Mouse (Mus musculus): ENCODE measurements around the gene Ddx4.
A peak's percentile ranks its signal among the peaks of the same experiment; 100 is the strongest.
"Not testable (repeated sequence)": the region's sequence is repeated elsewhere in the genome, so short reads cannot be mapped to it uniquely, and the experiment has no call there.

Ddx4 gene

DNA sequence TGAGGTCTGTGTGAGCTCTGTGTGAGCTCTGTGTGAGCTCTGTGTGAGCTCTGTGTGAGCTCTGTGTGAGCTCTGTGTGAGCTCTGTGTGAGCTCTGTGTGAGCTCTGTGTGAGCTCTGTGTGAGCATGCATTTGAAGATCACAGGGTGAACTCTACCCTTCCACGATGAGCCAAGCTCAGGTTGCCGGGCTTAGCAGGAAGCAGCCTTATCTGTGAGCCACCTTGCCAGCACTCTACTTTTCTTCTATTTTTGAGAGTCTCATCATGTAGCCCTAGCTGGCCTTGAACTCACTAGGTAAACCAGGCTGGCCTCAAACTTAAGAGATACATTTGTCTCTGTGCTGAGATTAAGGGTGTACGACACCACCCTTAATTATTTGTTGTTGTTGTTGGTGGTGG, 15.8 kb downstream of the Ddx4 start:
- no peak for DNase-seq (ENCODE audit: low spot score)

DNA sequence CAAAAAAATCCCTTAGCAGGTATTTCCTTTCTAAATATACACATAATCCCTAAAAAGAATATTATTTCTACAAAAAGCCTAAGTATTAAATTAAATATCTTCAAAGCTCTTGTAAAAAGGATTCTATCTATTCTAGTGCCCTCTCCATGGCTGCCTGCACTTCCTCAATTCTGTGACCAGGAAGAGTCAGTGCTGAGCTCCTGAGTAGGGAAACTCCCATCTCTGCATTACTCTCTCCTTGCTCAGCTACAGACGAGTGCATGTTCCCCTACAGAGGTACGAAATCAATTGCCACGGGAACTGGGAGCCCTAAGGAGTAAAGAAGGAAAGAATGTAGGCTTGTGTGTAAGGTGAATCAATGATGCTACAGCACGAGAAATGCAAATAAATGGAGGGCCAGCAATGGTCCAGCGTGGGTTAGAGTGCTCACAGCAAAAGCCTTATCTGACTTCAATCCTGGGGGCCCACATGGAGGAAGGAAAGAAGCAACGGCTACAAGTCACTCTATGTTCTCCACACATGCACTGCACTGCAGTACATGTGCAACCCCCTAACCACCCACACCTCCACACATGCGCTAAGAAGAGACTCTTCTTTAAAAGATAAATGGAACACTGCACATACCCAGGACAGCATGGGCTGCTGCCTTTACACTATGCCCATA, 17.0 kb downstream of the Ddx4 start:
- DNase-seq (ENCODE audit: low spot score): no peak

DNA sequence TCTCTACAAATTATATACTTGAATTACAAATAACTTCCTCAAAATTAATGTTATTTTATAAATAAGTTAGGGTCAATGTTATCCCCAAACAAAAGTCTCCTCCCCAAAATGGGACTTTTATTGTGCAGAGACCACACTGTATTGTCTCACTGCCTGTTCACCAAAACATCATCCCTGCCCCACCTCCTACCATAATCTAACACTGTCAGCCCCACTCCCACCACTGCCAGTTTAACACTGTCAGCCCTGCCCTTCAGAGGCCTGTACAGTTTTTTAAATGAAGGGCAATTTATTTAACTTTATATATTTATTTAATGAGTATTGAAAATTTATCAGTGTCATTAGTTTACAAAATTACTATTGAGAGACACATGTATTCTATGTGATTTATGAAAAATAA, 26.7 kb downstream of the Ddx4 start:
- DNase-seq (ENCODE audit: low spot score): no peak

DNA sequence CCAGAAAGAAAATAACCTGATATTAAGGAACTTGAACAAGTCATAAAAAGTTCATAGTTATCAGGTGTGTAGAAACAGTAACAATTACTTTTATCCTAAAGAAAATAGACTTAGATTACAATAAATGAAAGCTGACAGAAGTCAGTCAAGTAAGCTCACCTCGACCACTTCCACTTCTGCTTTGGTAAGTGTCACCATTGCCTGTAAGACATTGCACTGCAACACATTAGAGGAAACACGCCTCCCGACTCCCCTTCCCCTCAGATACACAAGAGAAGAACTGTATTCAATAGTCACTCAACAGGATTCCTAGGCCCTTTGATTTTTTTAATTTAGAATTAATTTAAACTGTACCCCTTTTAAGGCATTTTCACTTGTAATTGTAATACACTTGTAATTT, 27.7 kb downstream of the Ddx4 start:
- no peak for DNase-seq (ENCODE audit: low spot score)

DNA sequence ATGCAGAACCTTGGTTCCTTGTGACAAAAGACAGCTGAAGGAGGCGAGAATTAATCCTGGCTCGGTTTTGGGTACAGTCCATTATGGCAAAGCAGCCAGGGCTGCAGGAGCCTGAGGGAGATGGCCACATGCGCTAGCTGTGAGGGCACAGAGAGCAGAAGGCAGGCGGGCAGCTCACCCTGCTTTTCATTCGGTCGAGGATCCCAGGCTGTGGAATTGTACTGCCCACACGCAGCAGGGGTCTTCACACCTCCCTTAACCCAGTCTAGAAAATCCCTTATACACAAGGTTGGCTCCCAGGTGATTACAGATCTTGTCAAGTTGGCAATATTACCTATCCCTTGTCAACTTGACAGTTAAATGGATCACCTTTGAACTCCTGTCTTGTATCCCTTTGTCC, 28.6 kb downstream of the Ddx4 start:
- no peak for DNase-seq (ENCODE audit: low spot score)

DNA sequence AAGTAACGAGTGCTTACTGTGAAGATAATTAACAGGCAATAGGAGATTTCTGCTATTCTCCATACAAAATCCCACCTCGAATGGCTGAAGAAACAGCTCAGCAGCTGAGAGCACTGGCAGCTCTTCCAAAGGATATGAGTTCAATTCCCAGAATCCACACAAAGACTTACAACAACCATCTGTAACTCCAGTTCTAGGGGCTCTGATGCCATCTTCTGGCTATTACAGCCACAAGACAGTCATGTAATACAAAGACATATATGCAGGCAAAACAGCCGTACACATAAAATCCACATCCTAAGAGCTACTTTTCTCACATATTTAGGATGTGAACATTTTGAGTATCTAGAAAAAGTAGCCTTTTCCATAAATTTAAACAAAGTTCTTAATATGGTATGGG, 30.7 kb downstream of the Ddx4 start:
- peak; percentile 31 for DNase-seq (ENCODE audit: low spot score)

DNA sequence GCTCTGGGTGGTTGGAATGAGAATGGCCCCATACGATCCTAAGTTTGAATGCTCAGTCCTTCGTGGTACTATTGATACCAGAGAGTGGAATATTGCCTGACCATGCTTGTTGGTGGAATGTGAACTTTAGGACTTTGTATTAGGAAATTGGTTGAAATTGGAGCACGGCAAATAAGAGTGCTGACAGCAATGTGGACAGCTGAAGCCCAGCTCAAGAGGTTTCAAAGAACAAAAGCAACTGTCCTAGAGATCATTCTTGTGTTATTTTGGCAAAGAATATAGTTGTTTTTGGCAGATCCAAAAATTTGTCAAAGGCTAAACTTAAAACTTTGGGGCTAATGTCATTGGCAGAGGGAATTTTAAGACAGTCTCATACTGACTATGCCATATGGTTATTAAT, 43.7 kb downstream of the Ddx4 start:
- DNase-seq (ENCODE audit: low spot score): peak; percentile 67

DNA sequence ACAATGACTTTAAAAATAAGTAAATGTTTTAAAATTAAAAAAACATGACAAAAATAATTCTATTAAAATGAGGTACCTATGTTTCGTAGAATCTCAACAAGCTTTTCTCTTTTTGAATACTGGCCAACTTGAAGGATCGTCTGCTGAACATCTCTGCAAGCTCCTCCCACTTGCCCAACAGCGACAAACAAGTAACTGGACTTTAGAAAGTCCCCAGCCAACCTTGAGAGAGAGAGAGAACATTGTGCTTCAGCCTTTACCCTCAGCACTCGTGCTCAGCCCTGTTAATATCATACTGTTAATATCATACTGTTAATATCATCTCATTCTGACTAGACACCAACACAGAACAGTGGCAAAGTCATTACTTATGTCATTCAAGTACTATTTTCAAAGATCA, 47.9 kb downstream of the Ddx4 start:
- no peak for DNase-seq (ENCODE audit: low spot score)

DNA sequence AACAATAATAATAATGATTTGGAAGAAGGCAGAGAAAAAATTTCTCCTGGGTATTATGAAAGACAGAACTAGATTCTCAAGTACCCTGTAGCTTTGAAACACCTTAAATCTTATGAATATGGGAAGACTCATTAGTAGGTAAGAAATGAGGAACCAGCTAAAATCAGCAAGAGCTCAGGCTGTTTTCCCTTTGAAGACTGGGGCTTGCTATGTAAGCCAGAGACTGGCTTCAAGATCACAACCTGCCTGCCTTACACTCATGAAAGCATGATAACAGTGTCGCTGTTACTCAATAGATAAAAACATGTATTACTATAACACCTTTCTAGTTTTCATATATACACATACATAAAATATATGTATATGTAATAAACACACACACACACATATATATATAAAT, 48.4 kb downstream of the Ddx4 start:
- DNase-seq (ENCODE audit: low spot score): no peak

DNA sequence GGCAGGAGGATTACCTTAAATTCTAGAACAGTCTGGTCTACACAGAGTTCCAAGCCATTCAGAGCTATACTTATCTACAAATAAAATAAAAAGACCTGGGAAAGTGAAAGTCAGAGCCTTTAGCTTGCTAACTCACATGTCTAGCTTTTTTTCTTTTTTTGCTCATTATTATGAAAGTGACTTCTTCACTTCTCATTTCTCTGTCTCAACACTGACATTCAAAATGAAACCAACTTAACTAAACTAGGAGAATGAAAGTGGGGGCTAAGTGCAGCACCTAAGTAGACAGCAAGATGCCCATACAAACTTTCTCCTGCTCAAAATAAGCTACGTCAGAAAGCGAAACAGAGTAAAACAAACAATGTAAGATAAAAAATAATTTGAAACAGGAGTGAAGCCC, 49.7 kb downstream of the Ddx4 start:
- no peak for DNase-seq (ENCODE audit: low spot score)

DNA sequence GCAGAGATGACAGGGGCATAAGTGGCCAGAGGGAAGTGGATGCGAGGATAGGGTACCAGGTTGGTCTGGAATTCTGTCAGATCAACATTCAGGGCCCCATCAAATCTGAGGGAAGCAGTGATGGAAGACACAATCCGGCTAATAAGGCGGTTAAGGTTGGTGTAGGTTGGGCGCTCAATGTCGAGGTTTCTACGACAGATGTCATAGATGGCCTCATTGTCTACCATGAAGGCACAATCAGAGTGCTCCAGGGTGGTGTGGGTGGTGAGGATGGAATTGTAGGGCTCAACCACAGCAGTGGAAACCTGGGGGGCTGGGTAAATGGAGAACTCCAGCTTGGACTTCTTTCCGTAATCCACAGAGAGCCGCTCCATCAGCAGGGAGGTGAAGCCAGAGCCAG, 58.0 kb downstream of the Ddx4 start, which contains the start of gene Il31ra:
TSS of gene Il31ra (minus strand) at position 101 of the 400 bp plus-strand sequence.
- DNase-seq (ENCODE audit: low spot score): not testable (repeated sequence)

DNA sequence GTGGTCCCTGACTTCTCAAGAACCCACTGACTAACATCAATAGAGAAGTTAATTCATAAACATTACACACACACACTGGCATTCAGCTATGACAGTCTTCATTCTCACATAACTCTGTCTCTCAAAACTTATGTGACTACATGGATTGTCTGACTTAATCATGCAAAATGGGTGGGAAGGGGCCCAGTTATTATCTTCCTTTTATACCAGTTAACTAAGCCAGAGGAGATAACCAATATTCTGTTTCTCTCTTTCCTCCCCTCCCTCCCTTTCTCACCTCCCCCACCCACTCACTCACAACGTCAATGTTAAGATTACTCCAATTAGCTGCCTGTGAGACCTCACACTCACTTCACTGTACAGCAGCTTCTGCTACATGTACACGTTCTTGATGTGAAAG, 62.0 kb downstream of the Ddx4 start:
- DNase-seq (ENCODE audit: low spot score): no peak

DNA sequence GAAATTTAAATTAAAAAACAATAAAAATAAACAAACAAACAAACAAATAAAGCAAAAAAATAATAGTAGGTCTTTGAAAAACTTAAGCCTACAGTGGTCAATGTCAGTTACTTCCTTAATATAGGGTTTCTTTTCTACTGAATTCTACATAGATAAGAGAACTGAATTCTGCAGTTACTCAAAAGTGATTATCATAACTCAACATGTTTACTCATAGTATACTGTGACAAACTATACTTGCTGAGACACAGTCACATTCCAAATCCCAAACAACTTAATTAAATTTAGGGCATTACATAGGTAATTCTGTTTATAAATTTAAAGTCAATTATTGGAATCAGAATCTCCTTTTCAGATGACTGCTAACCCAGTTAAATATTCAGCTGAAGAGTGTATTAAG, 62.6 kb downstream of the Ddx4 start:
- no peak for DNase-seq (ENCODE audit: low spot score)

DNA sequence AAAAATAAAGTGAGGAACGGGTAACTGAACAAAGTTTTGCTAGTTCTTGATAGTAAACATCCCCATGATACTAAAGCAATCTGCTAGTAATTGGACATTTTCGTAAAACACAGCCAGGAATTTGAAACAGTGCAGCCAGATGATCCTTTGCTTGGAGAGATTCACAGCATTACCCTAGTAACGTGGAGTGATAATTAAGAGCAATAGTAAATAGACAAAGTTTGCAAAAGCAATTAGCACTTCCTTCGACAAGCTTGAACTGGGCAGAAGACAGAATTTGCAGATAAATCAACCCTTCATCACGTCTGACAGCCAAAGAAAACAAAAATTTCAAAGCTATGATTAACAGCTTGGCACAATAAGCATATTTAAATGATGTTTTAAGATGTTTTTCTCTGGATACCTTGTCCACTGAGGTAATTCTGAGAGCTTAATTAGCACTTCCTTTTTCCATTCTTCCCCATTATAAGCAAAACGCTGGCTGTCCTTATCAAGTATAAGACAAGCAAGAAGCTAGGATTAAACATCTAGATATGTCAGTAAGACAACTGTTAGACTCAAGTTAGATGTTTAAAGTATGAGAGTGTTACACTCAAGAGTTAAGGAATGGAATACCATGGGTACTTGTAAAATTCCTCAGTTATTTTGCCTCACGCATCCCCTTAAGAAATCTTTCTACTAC, 67.6 kb downstream of the Ddx4 start:
- DNase-seq (ENCODE audit: low spot score): no peak

DNA sequence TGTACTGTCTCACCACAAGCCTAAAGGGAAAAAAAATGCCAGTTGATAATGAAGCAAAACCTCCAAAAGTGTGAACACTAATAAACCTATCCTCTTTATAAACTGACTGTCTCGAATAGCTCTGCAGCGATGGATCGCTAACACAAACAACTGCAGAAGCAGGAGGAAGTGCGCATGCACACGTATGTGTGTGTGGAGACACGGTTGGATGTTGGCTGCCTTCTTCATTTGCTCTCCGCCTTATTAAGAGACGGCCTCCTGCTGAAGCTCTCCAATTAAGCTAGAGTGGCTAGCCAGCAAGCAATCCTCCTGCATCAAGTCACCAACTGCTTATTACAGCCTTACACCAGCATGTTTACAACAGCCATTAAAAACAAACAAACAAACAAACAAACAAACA, 70.0 kb downstream of the Ddx4 start:
- DNase-seq (ENCODE audit: low spot score): no peak

DNA sequence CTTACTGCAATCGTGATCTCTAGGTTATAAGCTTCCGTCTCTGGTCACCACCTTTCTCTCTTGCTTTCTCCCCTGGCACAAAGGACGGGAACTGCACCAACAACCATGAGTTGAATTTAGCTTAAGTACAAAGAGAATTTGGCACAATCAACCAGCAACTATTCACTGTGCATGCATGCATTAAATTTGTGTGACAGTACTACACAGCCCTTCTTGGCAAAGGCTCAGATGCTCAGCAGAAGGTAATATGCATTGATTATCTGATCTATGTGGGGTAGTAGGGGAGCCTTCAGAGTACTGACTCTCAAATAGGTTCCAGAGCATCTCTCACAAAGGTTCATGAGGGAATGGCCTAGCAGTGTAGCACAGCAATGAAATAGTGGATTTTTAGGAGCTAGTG, 70.5 kb downstream of the Ddx4 start:
- no peak for DNase-seq (ENCODE audit: low spot score)

DNA sequence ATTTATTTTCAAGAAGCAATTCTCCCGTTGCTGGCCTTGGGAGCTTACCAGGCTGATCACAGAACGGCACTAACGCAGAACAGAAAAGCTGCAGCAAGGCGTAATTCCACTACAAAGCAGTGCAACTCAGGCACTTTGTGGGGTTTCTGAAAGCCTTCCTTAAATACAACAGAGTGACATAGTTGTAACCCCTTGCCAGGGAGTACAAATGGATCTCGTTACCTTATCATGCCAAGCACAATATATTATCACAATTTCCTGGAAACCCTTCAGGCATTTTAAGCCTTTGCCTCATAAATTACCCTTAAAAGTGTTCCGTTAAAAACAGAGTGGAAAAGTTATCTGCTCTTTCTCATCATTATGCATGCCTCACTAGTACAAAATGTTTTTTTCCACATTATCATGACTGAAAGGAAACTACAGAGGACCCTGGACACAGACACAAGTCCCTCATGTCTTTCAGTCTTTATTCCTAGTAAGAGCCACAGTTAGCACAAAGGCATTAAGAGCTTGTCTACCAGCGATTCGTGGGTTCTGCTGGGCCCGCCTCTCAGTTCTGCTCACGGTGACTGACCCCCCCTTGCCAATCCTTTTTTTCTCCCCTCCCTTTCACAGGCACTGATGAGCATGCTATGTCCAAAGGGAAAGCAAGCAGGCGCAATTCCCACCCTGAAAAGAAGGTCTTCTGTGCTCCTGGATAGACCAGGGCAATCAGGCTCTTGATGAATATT, 71.5 kb downstream of the Ddx4 start:
- no peak for DNase-seq (ENCODE audit: low spot score)

DNA sequence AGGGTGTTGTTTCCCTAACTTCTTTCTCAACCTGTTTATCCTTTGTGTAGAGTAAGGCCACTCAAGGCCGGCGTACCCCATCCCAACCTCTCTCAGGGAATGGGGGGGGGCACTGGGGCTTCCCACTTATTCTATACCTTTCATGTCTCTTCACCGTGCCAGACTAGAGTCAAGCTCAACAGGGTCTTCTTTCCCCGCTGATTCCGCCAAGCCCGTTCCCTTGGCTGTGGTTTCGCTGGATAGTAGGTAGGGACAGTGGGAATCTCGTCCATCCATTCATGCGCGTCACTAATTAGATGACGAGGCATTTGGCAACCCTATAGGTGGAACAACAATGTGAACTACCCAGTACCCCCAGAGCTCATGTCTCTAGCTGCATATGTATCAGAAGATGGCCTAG, 74.2 kb downstream of the Ddx4 start:
- DNase-seq (ENCODE audit: low spot score): not testable (repeated sequence)

DNA sequence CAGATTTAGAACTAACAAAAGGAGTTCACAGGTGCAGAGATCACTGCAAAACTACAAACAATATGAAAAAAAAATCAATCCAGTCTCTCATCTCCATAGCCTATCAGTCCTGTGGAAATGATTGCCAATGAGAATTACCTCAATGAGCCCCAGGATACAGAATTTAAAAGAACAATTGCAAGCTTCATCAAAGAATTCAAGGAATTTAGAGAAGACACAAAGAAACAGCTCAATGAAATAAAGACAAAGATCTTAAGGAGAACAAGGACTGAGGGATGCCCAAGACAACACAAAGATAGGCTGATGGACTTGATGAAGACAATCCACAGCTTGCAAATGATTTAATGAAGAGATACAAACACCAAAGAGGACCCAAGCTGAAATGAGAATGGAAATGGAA, 78.5 kb downstream of the Ddx4 start:
- no peak for DNase-seq (ENCODE audit: low spot score)

DNA sequence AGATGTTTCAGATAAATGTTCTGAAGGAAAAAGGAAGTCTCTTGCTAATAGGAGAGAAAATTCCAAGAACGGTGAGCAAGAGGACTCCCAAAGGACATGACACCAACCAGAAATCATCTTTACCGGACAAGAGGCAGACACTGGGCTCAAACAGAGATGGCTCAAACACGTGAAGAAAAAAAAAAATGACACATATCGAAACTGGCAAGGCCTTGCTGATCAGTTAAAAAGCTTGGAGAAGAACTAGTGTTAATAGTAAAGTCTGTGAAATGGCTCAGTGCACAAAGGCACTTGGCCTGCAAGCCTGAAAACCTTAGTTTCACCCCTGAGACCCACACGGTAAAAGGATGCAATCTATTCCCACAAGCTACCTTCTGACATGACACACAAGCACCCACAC, 81.5 kb downstream of the Ddx4 start:
- no peak for DNase-seq (ENCODE audit: low spot score)

DNA sequence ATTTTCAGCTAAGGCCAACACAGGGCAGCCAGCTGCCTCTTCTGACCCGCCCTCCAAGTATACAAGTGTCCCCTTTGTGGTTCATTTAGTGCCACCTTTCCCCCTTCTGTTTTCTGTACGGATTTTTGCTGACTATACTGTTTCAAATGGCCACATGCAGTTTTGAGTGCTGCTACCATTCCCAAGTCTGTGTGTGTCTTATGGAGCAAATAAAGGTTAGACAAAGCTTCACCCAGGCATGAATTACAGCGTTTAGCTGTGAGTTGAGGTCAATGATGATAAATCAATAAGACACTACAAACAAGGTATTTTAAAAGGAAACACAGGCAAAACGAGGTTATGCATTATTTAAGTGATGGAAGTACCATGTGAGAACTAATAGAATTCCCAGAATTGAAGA, 82.7 kb downstream of the Ddx4 start:
- DNase-seq (ENCODE audit: low spot score): no peak

DNA sequence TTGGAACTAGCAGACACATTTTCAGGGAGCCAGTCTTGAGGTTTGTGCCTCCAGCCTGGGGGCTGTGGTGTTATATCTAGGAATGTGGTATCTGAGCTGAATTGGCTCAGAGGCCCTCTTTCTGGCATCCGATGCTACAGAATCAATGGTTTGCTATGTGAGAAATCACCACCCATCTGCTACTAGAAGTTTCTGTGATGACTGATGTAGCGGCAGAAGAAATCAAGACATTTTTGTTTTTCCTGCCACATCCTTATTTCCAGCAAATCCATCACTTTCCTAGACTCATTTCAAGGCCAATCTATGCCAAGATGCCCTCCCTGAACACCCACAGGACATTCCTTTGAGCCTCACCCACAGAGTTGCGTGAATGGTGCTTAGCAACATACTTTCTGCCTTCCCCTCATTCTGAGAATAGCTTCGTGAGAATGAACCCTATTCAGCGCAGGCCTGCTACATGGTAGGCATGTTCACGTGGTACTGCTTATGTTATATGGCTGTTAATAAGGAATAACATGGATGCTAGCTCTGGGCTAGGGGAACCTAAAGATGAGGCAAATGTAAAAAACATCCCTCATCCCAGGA, 91.6 kb downstream of the Ddx4 start:
- no peak for DNase-seq (ENCODE audit: low spot score)

DNA sequence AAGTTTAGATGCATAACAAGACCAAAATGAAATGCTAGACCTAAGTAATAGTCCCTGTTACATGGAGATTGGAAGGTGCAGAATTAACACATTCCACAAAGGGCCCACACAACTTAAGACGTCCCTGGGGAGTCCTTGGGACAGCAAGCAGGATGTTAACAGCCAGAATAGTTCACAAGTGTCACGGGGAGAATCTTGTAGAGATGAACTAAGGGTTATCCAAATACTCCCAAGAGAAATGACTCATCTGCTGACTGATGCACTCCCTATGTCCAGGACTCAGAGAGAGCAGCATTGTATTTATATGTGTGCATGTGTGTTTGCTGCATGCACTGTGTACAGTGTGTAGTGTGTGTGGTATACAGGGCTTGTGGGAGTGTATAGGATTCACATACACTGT, 95.8 kb downstream of the Ddx4 start:
- no peak for DNase-seq (ENCODE audit: low spot score)

Measured in adipocyte (in vitro differentiated cells).